Mouse (Mus musculus) central nervous system, embryonic 18 days (tissue): ENCODE results near the gene Grip1. TPM values are rescaled to one million over a fixed set of nuclear protein-coding genes. Genes with fewer than 3 reads are reported as not detected.

Experiments used
- polyA plus RNA-seq: library from polyadenylated mRNA; depleted of rRNA; stranded (reverse); fragments of >200 nt; gene quantifications from 2 replicates; pipeline ENCODE4 v1.2.3, GENCODE M21; 2012; rRNA removed

Grip1 gene
- 20.8 and 20.9 TPM in 2 replicates for polyA plus RNA-seq

GRCm38 (mm10) chr10:119453431-119454105 lies at the start of gene Grip1:
TSS of gene Grip1 (plus strand) at chr10:119453830.

GRCm38 (mm10) chr10:120112507-120113396 lies 659.1 kb downstream of the Grip1 start, which contains the start of gene Helb:
TSS of gene Helb (minus strand) at chr10:120112987.

Other genes with a start within 250 kb of the Grip1 start
- 40.7 and 45.2 TPM in 2 replicates for gene Cand1, start 213.8 kb upstream of the Grip1 start, polyA plus RNA-seq